Mouse (Mus musculus): Measurements from ENCODE around the gene Fto. TPM values are rescaled to one million over a fixed set of nuclear protein-coding genes. Genes with fewer than 3 reads are reported as not detected.

Gene Fto
- polyA plus RNA-seq, 2 experiments: 10.0 to 15.6 TPM

- ATAC-seq (ENCODE audit: insufficient read depth): no peak
Measured at GRCm38 (mm10) chr8:91276337-91276736, 37.0 kb upstream of the Fto start.

GRCm38 (mm10) chr8:91278060-91278459 is 35.3 kb upstream of the Fto start:
- Histone ChIP-seq H3K36me3 (replicated peaks; ENCODE audit: control insufficient read depth, insufficient read depth, low read depth) (no peaks in the 10 kb centered on the region), H3K4me2 (ENCODE audit: low read depth) (no peak overlapping the region), H3K4me3 (ENCODE audit: insufficient read depth in 1 of 2, low read depth in 2 of 2, low read length in 2 of 2) (no peak overlapping the region), H3K4me1 (replicated peaks; ENCODE audit: control insufficient read depth in 2 of 2, insufficient read depth in 2 of 2, low read length in 1 of 2) (0 out of 4 replicates have a peak, but pooled peaks cover 0 to 2% of the 10 kb centered on the region in 2 experiments), H3K9ac (replicated peaks) (no peak overlapping the region), H3K9me3 (ENCODE audit: control insufficient read depth, low read length) (no peaks in the 10 kb centered on the region), H3K27me3 (ENCODE audit: control insufficient read depth, insufficient read depth, low read length) (no peaks in the 10 kb centered on the region), H3K27ac (no peak overlapping the region)
- DNase-seq (ENCODE audit: low read depth in 3 of 3, low spot score in 3 of 3) (no peak), ATAC-seq (ENCODE audit: insufficient read depth) (no peak)
- WGBS (ENCODE audit: insufficient replicate concordance): 76% methylated on average over 5 of the region's 5 CpGs
- no peak for TF ChIP-seq EP300 (IDR thresholded peaks at IDR 0.05; ENCODE audit: low read depth)
- no peak for TF ChIP-seq CTCF (IDR thresholded peaks at IDR 0.05; ENCODE audit: low read depth)

More at GRCm38 (mm10) chr8:91276337-91276736, 37.0 kb upstream of the Fto start:
- no peaks in the 10 kb centered on the region for H3K4me1 ChIP-seq (replicated peaks; ENCODE audit: control insufficient read depth in 2 of 2, insufficient read depth in 2 of 2, low read length in 1 of 2)
- WGBS (ENCODE audit: insufficient replicate concordance): 70% methylated on average over 2 of the region's 2 CpGs
- no peak overlapping the region for H3K4me3 ChIP-seq (ENCODE audit: insufficient read depth in 1 of 2, low read depth in 2 of 2, low read length in 2 of 2)
- no peak overlapping the region for H3K9ac ChIP-seq (replicated peaks)
- DNase-seq (ENCODE audit: low read depth in 3 of 3, low spot score in 3 of 3): no peak
- H3K9me3 ChIP-seq (ENCODE audit: control insufficient read depth, low read length): no peaks in the 10 kb centered on the region
- H3K27me3 ChIP-seq (ENCODE audit: control insufficient read depth, insufficient read depth, low read length): no peaks in the 10 kb centered on the region
- no peak overlapping the region for H3K27ac ChIP-seq
- H3K4me2 ChIP-seq (ENCODE audit: low read depth): no peak overlapping the region
- H3K36me3 ChIP-seq (replicated peaks; ENCODE audit: control insufficient read depth, insufficient read depth, low read depth): no peaks in the 10 kb centered on the region
- TF ChIP-seq EP300 (IDR thresholded peaks at IDR 0.05; ENCODE audit: low read depth): no peak
- peak; percentile 66 for TF ChIP-seq CTCF (IDR thresholded peaks at IDR 0.05; ENCODE audit: low read depth)

- 67% methylated on average over 11 of the region's 11 CpGs for WGBS (ENCODE audit: insufficient replicate concordance)
- ATAC-seq (ENCODE audit: insufficient read depth) (no peak), DNase-seq (ENCODE audit: low read depth in 3 of 3, low spot score in 3 of 3) (no peak)
- no peaks in the 10 kb centered on the region for H3K27me3 ChIP-seq (ENCODE audit: control insufficient read depth, insufficient read depth, low read length)
- H3K36me3 ChIP-seq (replicated peaks; ENCODE audit: control insufficient read depth, insufficient read depth, low read depth): no peaks in the 10 kb centered on the region
- no peak overlapping the region for H3K27ac ChIP-seq
- H3K4me3 ChIP-seq (ENCODE audit: insufficient read depth in 1 of 2, low read depth in 2 of 2, low read length in 2 of 2): no peak overlapping the region
- H3K9ac ChIP-seq (replicated peaks): no peak overlapping the region
- TF ChIP-seq EP300 (IDR thresholded peaks at IDR 0.05; ENCODE audit: low read depth) (no peak), CTCF (IDR thresholded peaks at IDR 0.05; ENCODE audit: low read depth) (no peak)
- no peak overlapping the region for H3K4me2 ChIP-seq (ENCODE audit: low read depth)
- no peaks in the 10 kb centered on the region for H3K9me3 ChIP-seq (ENCODE audit: control insufficient read depth, low read length)
- H3K4me1 ChIP-seq (replicated peaks; ENCODE audit: control insufficient read depth in 2 of 2, insufficient read depth in 2 of 2, low read length in 1 of 2): 0 out of 4 replicates have a peak, but pooled peaks cover 0 to 2% of the 10 kb centered on the region in 2 experiments
Measured at GRCm38 (mm10) chr8:91280467-91281212, 32.7 kb upstream of the Fto start.

GRCm38 (mm10) chr8:91281545-91281944 is 31.8 kb upstream of the Fto start:
- no peak for DNase-seq (ENCODE audit: low read depth in 3 of 3, low spot score in 3 of 3)
- 26% methylated on average over 8 of the region's 8 CpGs for WGBS (ENCODE audit: insufficient replicate concordance)
- ATAC-seq (ENCODE audit: insufficient read depth): peak; percentile 33; the same call in 1 of the 2 replicates
- Histone ChIP-seq H3K4me1 (replicated peaks; ENCODE audit: control insufficient read depth in 2 of 2, insufficient read depth in 2 of 2, low read length in 1 of 2) (0 out of 4 replicates have a peak, but pooled peaks cover 0 to 2% of the 10 kb centered on the region in 2 experiments), H3K27ac (no peak overlapping the region), H3K27me3 (ENCODE audit: control insufficient read depth, insufficient read depth, low read length) (no peaks in the 10 kb centered on the region), H3K9ac (replicated peaks) (no peak overlapping the region), H3K4me3 (ENCODE audit: insufficient read depth in 1 of 2, low read depth in 2 of 2, low read length in 2 of 2) (no peak overlapping the region), H3K4me2 (ENCODE audit: low read depth) (no peak overlapping the region), H3K36me3 (replicated peaks; ENCODE audit: control insufficient read depth, insufficient read depth, low read depth) (no peaks in the 10 kb centered on the region), H3K9me3 (ENCODE audit: control insufficient read depth, low read length) (no peaks in the 10 kb centered on the region)
- TF ChIP-seq CTCF (IDR thresholded peaks at IDR 0.05; ENCODE audit: low read depth): no peak
- no peak for TF ChIP-seq EP300 (IDR thresholded peaks at IDR 0.05; ENCODE audit: low read depth)

GRCm38 (mm10) chr8:91282655-91283054 is 30.7 kb upstream of the Fto start:
- Histone ChIP-seq H3K9me3 (ENCODE audit: control insufficient read depth, low read length) (no peaks in the 10 kb centered on the region), H3K4me1 (replicated peaks; ENCODE audit: control insufficient read depth in 2 of 2, insufficient read depth in 2 of 2, low read length in 1 of 2) (0 out of 4 replicates have a peak, but pooled peaks cover 0 to 2% of the 10 kb centered on the region in 2 experiments), H3K4me2 (ENCODE audit: low read depth) (no peak overlapping the region), H3K27me3 (ENCODE audit: control insufficient read depth, insufficient read depth, low read length) (no peaks in the 10 kb centered on the region), H3K9ac (replicated peaks) (no peak overlapping the region), H3K4me3 (ENCODE audit: insufficient read depth in 1 of 2, low read depth in 2 of 2, low read length in 2 of 2) (no peak overlapping the region), H3K27ac (no peak overlapping the region), H3K36me3 (replicated peaks; ENCODE audit: control insufficient read depth, insufficient read depth, low read depth) (no peaks in the 10 kb centered on the region)
- DNase-seq (ENCODE audit: low read depth in 3 of 3, low spot score in 3 of 3) (no peak), ATAC-seq (ENCODE audit: insufficient read depth) (no peak)
- TF ChIP-seq EP300 (IDR thresholded peaks at IDR 0.05; ENCODE audit: low read depth): no peak
- no peak for TF ChIP-seq CTCF (IDR thresholded peaks at IDR 0.05; ENCODE audit: low read depth)
- 68% methylated on average over 5 of the region's 5 CpGs for WGBS (ENCODE audit: insufficient replicate concordance)

Data from liver, embryonic 14.5 days (tissue).